Mouse (Mus musculus): ENCODE data around the gene Pcsk5.

DNA sequence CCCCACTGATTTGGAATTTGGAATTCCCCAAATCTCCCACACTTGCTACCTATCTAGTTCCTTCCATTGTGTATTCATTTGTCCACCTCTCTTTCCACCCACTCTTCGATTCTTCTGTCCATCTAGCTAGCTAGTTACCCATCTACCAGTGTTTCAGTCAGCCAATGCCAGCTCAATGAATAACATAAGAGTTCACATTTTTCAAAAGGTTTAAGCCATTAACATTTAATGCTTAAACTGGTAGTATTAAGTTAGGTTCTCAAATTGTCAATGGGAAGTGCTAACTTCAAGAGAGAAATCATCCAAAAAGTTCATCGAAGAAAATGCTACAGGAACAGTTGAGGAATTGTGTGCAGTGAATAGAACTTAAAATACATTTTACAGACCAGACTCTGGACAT lies 11.0 kb upstream of the Pcsk5 start:
- TF ChIP-seq POLR2A (IDR thresholded peaks at IDR 0.05; ENCODE audit: borderline replicate concordance, insufficient read depth, low read length) (no peak), CTCF (IDR thresholded peaks at IDR 0.05; ENCODE audit: borderline replicate concordance, insufficient read depth, low read depth, low read length) (no peak)
